Mouse (Mus musculus) kidney, postnatal 0 days (tissue): Measurements from ENCODE around the gene Efcab8. TPM values are rescaled to one million over a fixed set of nuclear protein-coding genes. Genes with fewer than 3 reads are reported as not detected.
A peak's percentile ranks its signal among the peaks of the same experiment; 100 is the strongest.

ENCODE experiments used
- ATAC-seq: fragments of 200-750 bp; cut with Nextera tagmentation; replicated peaks from 2 replicates; pipeline ENCODE4 v1.8.0; 2017; ENCODE audit warnings: low read depth, moderate number of reproducible peaks, moderate TSS enrichment, moderate library complexity; ENCODE audit not compliant: low FRiP score
- DNase-seq: peaks from one replicate; pipeline ENCODE4 v3.0.0-alpha.2; 2016; ENCODE audit warnings: low spot score
- H3K27ac ChIP-seq: fragments of 300-500 bp; sonication (generic); 2 replicates; pipeline ENCODE4 v1.5.1; 2014; ENCODE audit warnings: mild to moderate bottlenecking
- H3K27me3 ChIP-seq: fragments of 300-500 bp; sonication (generic); 2 replicates; pipeline ENCODE4 v1.6.1; 2014; ENCODE audit warnings: low read length, mixed read lengths; ENCODE audit not compliant: insufficient read depth
- H3K36me3 ChIP-seq: fragments of 300-500 bp; sonication (generic); 2 replicates; pipeline ENCODE4 v1.6.1; 2014; ENCODE audit warnings: low read length, mixed read lengths; ENCODE audit not compliant: insufficient read depth
- H3K4me1 ChIP-seq: fragments of 300-500 bp; sonication (generic); replicated peaks from 2 replicates; pipeline ENCODE4 v1.6.1; 2014; ENCODE audit warnings: antibody characterized with exemption, low read length, mixed read lengths; ENCODE audit not compliant: insufficient read depth
- H3K4me2 ChIP-seq: fragments of 300-500 bp; sonication (generic); 2 replicates; pipeline ENCODE4 v1.6.1; 2014; ENCODE audit warnings: mild to moderate bottlenecking, low read length, moderate library complexity, mixed read lengths
- H3K4me3 ChIP-seq: fragments of 300-500 bp; sonication (generic); replicated peaks from 2 replicates; pipeline ENCODE4 v1.5.1; 2014; ENCODE audit warnings: low read depth, low read length
- H3K9ac ChIP-seq: fragments of 300-500 bp; sonication (generic); 2 replicates; pipeline ENCODE4 v1.6.1; 2014; ENCODE audit warnings: low read depth, low read length
- H3K9me3 ChIP-seq: fragments of 300-500 bp; sonication (generic); replicated peaks from 2 replicates; pipeline ENCODE4 v1.6.1; 2016; ENCODE audit warnings: low read length, inconsistent platforms, mixed read lengths
- CTCF ChIP-seq: IDR thresholded peaks from 2 replicates; pipeline ENCODE4 v1.5.1; 2016; ENCODE audit warnings: antibody characterized with exemption, low read depth, mild to moderate bottlenecking, moderate library complexity
- WGBS: fragments of 180-500 bp; shearing (Covaris S2); extraction: QIAGEN DNeasy Blood & Tissue Kit; methylation state at CpG from one replicate; pipeline ENCODE4 v1.1.7; 2014; 5-methylcytosine and 5-hydroxymethylcytosine counted together
- polyA plus RNA-seq: library from polyadenylated mRNA; unstranded; fragments of >200 nt; fragmentation: Nextera tagmentation; extraction: Ambion mirVana; gene quantifications from 2 replicates; pipeline ENCODE4 v1.2.1, GENCODE M21; 2015

The Efcab8 gene
- polyA plus RNA-seq, 1 experiment from 2014 or later, result not detected

- 60% methylated on average over 3 of the region's 3 CpGs for whole genome bisulfite sequencing
- H3K4me2 ChIP-seq, result no peak overlapping the region
- ATAC-seq, result no peak
Measured at GRCm38 (mm10) chr2:153848389-153848788, 68.7 kb downstream of the Efcab8 start.

GRCm38 (mm10) chr2:153850351-153851029 is 70.8 kb downstream of the Efcab8 start:
- Histone ChIP-seq H3K36me3 (no peaks in the 10 kb centered on the region), H3K9me3 (no peaks in the 10 kb centered on the region), H3K4me1 (no peaks in the 10 kb centered on the region), H3K4me2 (no peak overlapping the region), H3K9ac (no peak overlapping the region), H3K27ac (no peak overlapping the region), H3K4me3 (no peak overlapping the region), H3K27me3 (no peaks in the 10 kb centered on the region)
- TF ChIP-seq CTCF, result no peak; the same call in none of the 2 replicates
- 85% methylated on average over 6 of the region's 6 CpGs for WGBS
- ATAC-seq (no peak; the same call in 1 of the 2 replicates), DNase-seq (peak; percentile 5)

More at GRCm38 (mm10) chr2:153848389-153848788, 68.7 kb downstream of the Efcab8 start:
- Histone ChIP-seq H3K27me3 (no peaks in the 10 kb centered on the region), H3K36me3 (no peaks in the 10 kb centered on the region), H3K9ac (no peak overlapping the region), H3K4me3 (no peak overlapping the region), H3K27ac (no peak overlapping the region), H3K9me3 (no peaks in the 10 kb centered on the region), H3K4me1 (no peaks in the 10 kb centered on the region)
- no peak for TF ChIP-seq CTCF
- no peak for DNase-seq

GRCm38 (mm10) chr2:153851030-153851360 is 71.3 kb downstream of the Efcab8 start:
- H3K36me3 ChIP-seq, result no peaks in the 10 kb centered on the region
- ATAC-seq, result no peak
- H3K4me3 ChIP-seq, result no peak overlapping the region
- no peak overlapping the region for H3K9ac ChIP-seq
- no peak overlapping the region for H3K4me2 ChIP-seq
- peak; percentile 62 for TF ChIP-seq CTCF
- peak; percentile 68 for DNase-seq
- no peaks in the 10 kb centered on the region for H3K27me3 ChIP-seq
- WGBS, result 49% methylated on average over 4 of the region's 4 CpGs
- H3K4me1 ChIP-seq, result no peaks in the 10 kb centered on the region
- H3K9me3 ChIP-seq, result no peaks in the 10 kb centered on the region
- H3K27ac ChIP-seq, result no peak overlapping the region

- no peak for ATAC-seq
- Histone ChIP-seq H3K4me2 (no peak overlapping the region), H3K4me3 (no peak overlapping the region), H3K36me3 (no peaks in the 10 kb centered on the region), H3K27me3 (no peaks in the 10 kb centered on the region), H3K9ac (no peak overlapping the region), H3K27ac (no peak overlapping the region), H3K4me1 (no peaks in the 10 kb centered on the region), H3K9me3 (no peaks in the 10 kb centered on the region)
- TF ChIP-seq CTCF, result no peak
- WGBS, result 31% methylated on average over 5 of the region's 5 CpGs
- no peak for DNase-seq
Measured at GRCm38 (mm10) chr2:153853544-153853943, 73.8 kb downstream of the Efcab8 start.

GRCm38 (mm10) chr2:153859581-153859980 is 79.8 kb downstream of the Efcab8 start:
- DNase-seq (no peak), ATAC-seq (no peak)
- 76% methylated on average over 2 of the region's 2 CpGs for WGBS
- Histone ChIP-seq H3K4me1 (no peaks in the 10 kb centered on the region), H3K36me3 (no peaks in the 10 kb centered on the region), H3K9me3 (no peaks in the 10 kb centered on the region), H3K9ac (no peak overlapping the region), H3K4me2 (no peak overlapping the region), H3K4me3 (no peak overlapping the region), H3K27ac (no peak overlapping the region), H3K27me3 (no peaks in the 10 kb centered on the region)
- no peak for TF ChIP-seq CTCF

- no peak for ATAC-seq
- DNase-seq, result no peak
- H3K27me3 ChIP-seq, result no peaks in the 10 kb centered on the region
- H3K27ac ChIP-seq, result no peak overlapping the region
- no peak overlapping the region for H3K9ac ChIP-seq
- H3K4me2 ChIP-seq, result no peak overlapping the region
- H3K36me3 ChIP-seq, result no peaks in the 10 kb centered on the region
- WGBS, result 63% methylated on average over 11 of the region's 11 CpGs
- H3K4me1 ChIP-seq, result no peaks in the 10 kb centered on the region
- no peak for TF ChIP-seq CTCF
- no peaks in the 10 kb centered on the region for H3K9me3 ChIP-seq
- no peak overlapping the region for H3K4me3 ChIP-seq
Measured at GRCm38 (mm10) chr2:153860315-153860714, 80.6 kb downstream of the Efcab8 start.

- no peak for TF ChIP-seq CTCF
- 48% methylated on average over 3 of the region's 3 CpGs for WGBS
Measured at GRCm38 (mm10) chr2:153860715-153861114, 81.0 kb downstream of the Efcab8 start.

More at GRCm38 (mm10) chr2:153860715-153861114, 81.0 kb downstream of the Efcab8 start:
- H3K27ac ChIP-seq, result no peak overlapping the region
- H3K9me3 ChIP-seq, result no peaks in the 10 kb centered on the region
- no peaks in the 10 kb centered on the region for H3K36me3 ChIP-seq
- H3K27me3 ChIP-seq, result no peaks in the 10 kb centered on the region
- no peak for ATAC-seq
- no peaks in the 10 kb centered on the region for H3K4me1 ChIP-seq
- DNase-seq, result no peak
- no peak overlapping the region for H3K9ac ChIP-seq
- no peak overlapping the region for H3K4me3 ChIP-seq
- no peak overlapping the region for H3K4me2 ChIP-seq
